Mouse (Mus musculus): ENCODE results near the gene Slc38a8. TPM values are rescaled to one million over a fixed set of nuclear protein-coding genes. Genes with fewer than 3 reads are reported as not detected.

Gene Slc38a8
- polyA plus RNA-seq, 1 experiment = not detected

- TF ChIP-seq GATA1 (IDR thresholded peaks at IDR 0.05; ENCODE audit: low read length) = no peak
Measured at GRCm38 (mm10) chr8:119451131-119451530, 50.4 kb downstream of the Slc38a8 start.

- TF ChIP-seq GATA1 (IDR thresholded peaks at IDR 0.05; ENCODE audit: low read length) = no peak
Measured at GRCm38 (mm10) chr8:119449627-119450026, 51.9 kb downstream of the Slc38a8 start.

- TF ChIP-seq GATA1 (IDR thresholded peaks at IDR 0.05; ENCODE audit: low read length) = no peak
Measured at GRCm38 (mm10) chr8:119447781-119448170, 53.7 kb downstream of the Slc38a8 start.

GRCm38 (mm10) chr8:119446990-119447780, 54.3 kb downstream of the Slc38a8 start:
- no peak for TF ChIP-seq GATA1 (IDR thresholded peaks at IDR 0.05; ENCODE audit: low read length)

- TF ChIP-seq GATA1 (IDR thresholded peaks at IDR 0.05; ENCODE audit: low read length) = no peak
Measured at GRCm38 (mm10) chr8:119446211-119446989, 55.1 kb downstream of the Slc38a8 start, which contains the start of gene Necab2. Necab2 (plus strand) TSS chr8:119446719.

GRCm38 (mm10) chr8:119442970-119443369, 58.5 kb downstream of the Slc38a8 start:
- TF ChIP-seq GATA1 (IDR thresholded peaks at IDR 0.05; ENCODE audit: low read length) = no peak

GRCm38 (mm10) chr8:119442013-119442412, 59.5 kb downstream of the Slc38a8 start:
- TF ChIP-seq GATA1 (IDR thresholded peaks at IDR 0.05; ENCODE audit: low read length) = no peak

GRCm38 (mm10) chr8:119440952-119441270, 60.6 kb downstream of the Slc38a8 start:
- TF ChIP-seq GATA1 (IDR thresholded peaks at IDR 0.05; ENCODE audit: low read length) = no peak

GRCm38 (mm10) chr8:119440250-119440951, 61.1 kb downstream of the Slc38a8 start:
- TF ChIP-seq GATA1 (IDR thresholded peaks at IDR 0.05; ENCODE audit: low read length) = no peak

- no peak for TF ChIP-seq GATA1 (IDR thresholded peaks at IDR 0.05; ENCODE audit: low read length)
Measured at GRCm38 (mm10) chr8:119439893-119440249, 61.6 kb downstream of the Slc38a8 start.

GRCm38 (mm10) chr8:119439424-119439823, 62.1 kb downstream of the Slc38a8 start:
- no peak for TF ChIP-seq GATA1 (IDR thresholded peaks at IDR 0.05; ENCODE audit: low read length)

GRCm38 (mm10) chr8:119438876-119439275, 62.6 kb downstream of the Slc38a8 start:
- no peak for TF ChIP-seq GATA1 (IDR thresholded peaks at IDR 0.05; ENCODE audit: low read length)

- TF ChIP-seq GATA1 (IDR thresholded peaks at IDR 0.05; ENCODE audit: low read length) = no peak
Measured at GRCm38 (mm10) chr8:119437506-119437905, 64.0 kb downstream of the Slc38a8 start.

- no peak for TF ChIP-seq GATA1 (IDR thresholded peaks at IDR 0.05; ENCODE audit: low read length)
Measured at GRCm38 (mm10) chr8:119436933-119437332, 64.6 kb downstream of the Slc38a8 start.

GRCm38 (mm10) chr8:119436331-119436730, 65.2 kb downstream of the Slc38a8 start:
- no peak for TF ChIP-seq GATA1 (IDR thresholded peaks at IDR 0.05; ENCODE audit: low read length)

- TF ChIP-seq GATA1 (IDR thresholded peaks at IDR 0.05; ENCODE audit: low read length) = no peak
Measured at GRCm38 (mm10) chr8:119435527-119435926, 66.0 kb downstream of the Slc38a8 start.
